Mouse (Mus musculus): Measurements from ENCODE around the gene Krt222. TPM values are rescaled to one million over a fixed set of nuclear protein-coding genes. Genes with fewer than 3 reads are reported as not detected.
A peak's percentile ranks its signal among the peaks of the same experiment; 100 is the strongest.
"Not testable (repeated sequence)": the region's sequence is repeated elsewhere in the genome, so short reads cannot be mapped to it uniquely, and the experiment has no call there.

Gene Krt222
- polyA plus RNA-seq, 1 experiment from 2014 or later = 2.4 TPM

- ATAC-seq = no peak
- Histone ChIP-seq H3K4me2 (replicated peaks) (no peak overlapping the region), H3K9me3 (no peaks in the 10 kb centered on the region), H3K27me3 (no peaks in the 10 kb centered on the region), H3K4me1 (replicated peaks) (no peaks in the 10 kb centered on the region), H3K36me3 (no peaks in the 10 kb centered on the region), H3K27ac (no peak overlapping the region), H3K4me3 (replicated peaks) (no peak overlapping the region), H3K9ac (replicated peaks) (no peak overlapping the region)
- 83% methylated on average over 4 of the region's 4 CpGs for WGBS
Observed at GRCm38 (mm10) chr11:99256213-99256612, 12.3 kb upstream of the Krt222 start.

GRCm38 (mm10) chr11:99255316-99255715 lies 11.4 kb upstream of the Krt222 start:
- H3K4me1 ChIP-seq (replicated peaks) = no peaks in the 10 kb centered on the region
- H3K27me3 ChIP-seq = no peaks in the 10 kb centered on the region
- WGBS = 95% methylated on average over 8 of the region's 8 CpGs
- H3K4me3 ChIP-seq (replicated peaks) = no peak overlapping the region
- ATAC-seq = no peak
- H3K36me3 ChIP-seq = no peaks in the 10 kb centered on the region
- H3K9me3 ChIP-seq = no peaks in the 10 kb centered on the region
- no peak overlapping the region for H3K4me2 ChIP-seq (replicated peaks)
- no peak overlapping the region for H3K9ac ChIP-seq (replicated peaks)
- H3K27ac ChIP-seq = no peak overlapping the region

GRCm38 (mm10) chr11:99253893-99254292 lies 10.0 kb upstream of the Krt222 start:
- Histone ChIP-seq H3K27ac (no peak overlapping the region), H3K4me2 (replicated peaks) (no peak overlapping the region), H3K4me3 (replicated peaks) (no peak overlapping the region), H3K9me3 (no peaks in the 10 kb centered on the region), H3K9ac (replicated peaks) (no peak overlapping the region), H3K4me1 (replicated peaks) (no peaks in the 10 kb centered on the region), H3K27me3 (no peaks in the 10 kb centered on the region), H3K36me3 (no peaks in the 10 kb centered on the region)
- 62% methylated on average over 2 of the region's 2 CpGs for WGBS
- no peak for ATAC-seq

GRCm38 (mm10) chr11:99252671-99253070 lies 8.8 kb upstream of the Krt222 start:
- Histone ChIP-seq H3K4me2 (replicated peaks) (no peak overlapping the region), H3K36me3 (no peaks in the 10 kb centered on the region), H3K9me3 (no peaks in the 10 kb centered on the region), H3K27ac (no peak overlapping the region), H3K4me3 (replicated peaks) (no peak overlapping the region), H3K4me1 (replicated peaks) (no peaks in the 10 kb centered on the region), H3K9ac (replicated peaks) (no peak overlapping the region), H3K27me3 (no peaks in the 10 kb centered on the region)
- WGBS = 64% methylated on average over 8 of the region's 8 CpGs
- no peak for ATAC-seq

- Histone ChIP-seq H3K4me3 (replicated peaks) (no peak overlapping the region), H3K4me2 (replicated peaks) (no peak overlapping the region), H3K36me3 (no peaks in the 10 kb centered on the region), H3K27me3 (no peaks in the 10 kb centered on the region), H3K27ac (no peak overlapping the region), H3K9ac (replicated peaks) (no peak overlapping the region), H3K4me1 (replicated peaks) (no peaks in the 10 kb centered on the region), H3K9me3 (no peaks in the 10 kb centered on the region)
- no peak for ATAC-seq
- 77% methylated on average over 3 of the region's 3 CpGs for WGBS
Observed at GRCm38 (mm10) chr11:99250666-99251065, 6.8 kb upstream of the Krt222 start.

GRCm38 (mm10) chr11:99250241-99250640 lies 6.4 kb upstream of the Krt222 start:
- no peak for ATAC-seq
- Histone ChIP-seq H3K27ac (no peak overlapping the region), H3K36me3 (no peaks in the 10 kb centered on the region), H3K4me3 (replicated peaks) (no peak overlapping the region), H3K9ac (replicated peaks) (no peak overlapping the region), H3K4me2 (replicated peaks) (no peak overlapping the region), H3K9me3 (no peaks in the 10 kb centered on the region), H3K27me3 (no peaks in the 10 kb centered on the region), H3K4me1 (replicated peaks) (no peaks in the 10 kb centered on the region)
- 67% methylated on average over 5 of the region's 5 CpGs for WGBS

- Histone ChIP-seq H3K36me3 (no peaks in the 10 kb centered on the region), H3K9ac (replicated peaks) (no peak overlapping the region), H3K9me3 (no peaks in the 10 kb centered on the region), H3K4me1 (replicated peaks) (0 out of 2 replicates have a peak, but pooled peaks cover 1% of the 10 kb centered on the region), H3K27me3 (no peaks in the 10 kb centered on the region), H3K4me3 (replicated peaks) (no peak overlapping the region), H3K27ac (no peak overlapping the region), H3K4me2 (replicated peaks) (no peak overlapping the region)
- ATAC-seq = no peak
- WGBS = 64% methylated on average over 4 of the region's 4 CpGs
Observed at GRCm38 (mm10) chr11:99249115-99249514, 5.2 kb upstream of the Krt222 start.

GRCm38 (mm10) chr11:99247916-99248315 lies 4.0 kb upstream of the Krt222 start:
- Histone ChIP-seq H3K4me2 (replicated peaks) (no peak overlapping the region), H3K27me3 (no peaks in the 10 kb centered on the region), H3K36me3 (no peaks in the 10 kb centered on the region), H3K27ac (no peak overlapping the region), H3K4me3 (replicated peaks) (no peak overlapping the region), H3K9me3 (no peaks in the 10 kb centered on the region), H3K9ac (replicated peaks) (no peak overlapping the region), H3K4me1 (replicated peaks) (0 out of 2 replicates have a peak, but pooled peaks cover 7% of the 10 kb centered on the region)
- 86% methylated on average over 4 of the region's 4 CpGs for WGBS
- ATAC-seq = no peak

GRCm38 (mm10) chr11:99244519-99244918 lies 634 bp upstream of the Krt222 start:
- H3K36me3 ChIP-seq; H3K4me2 ChIP-seq (replicated peaks); H3K4me1 ChIP-seq (replicated peaks); H3K9ac ChIP-seq (replicated peaks); H3K4me3 ChIP-seq (replicated peaks); H3K27me3 ChIP-seq; ATAC-seq; H3K9me3 ChIP-seq; H3K27ac ChIP-seq: not testable (repeated sequence)
- WGBS = 45% methylated on average over 3 of the region's 3 CpGs

- Histone ChIP-seq H3K4me1 (replicated peaks) (0 out of 2 replicates have a peak, but pooled peaks cover 7% of the 10 kb centered on the region), H3K4me3 (replicated peaks) (peak overlapping the region; percentile 32), H3K27ac (peak overlapping the region; percentile 54), H3K27me3 (no peaks in the 10 kb centered on the region), H3K4me2 (replicated peaks) (peak overlapping the region; percentile 53), H3K36me3 (no peaks in the 10 kb centered on the region), H3K9me3 (no peaks in the 10 kb centered on the region), H3K9ac (replicated peaks) (peak overlapping the region; percentile 50)
- whole genome bisulfite sequencing = 70% methylated on average over 3 of the region's 3 CpGs
- ATAC-seq = no peak
Observed at GRCm38 (mm10) chr11:99243200-99243819, 575 bp downstream of the Krt222 start.

- no peaks in the 10 kb centered on the region for H3K36me3 ChIP-seq
- no peak overlapping the region for H3K9ac ChIP-seq (replicated peaks)
- 0 out of 2 replicates have a peak, but pooled peaks cover 7% of the 10 kb centered on the region for H3K4me1 ChIP-seq (replicated peaks)
- WGBS = 75% methylated on average over 5 of the region's 5 CpGs
- no peaks in the 10 kb centered on the region for H3K9me3 ChIP-seq
- no peak overlapping the region for H3K27ac ChIP-seq
- H3K27me3 ChIP-seq = no peaks in the 10 kb centered on the region
- no peak overlapping the region for H3K4me2 ChIP-seq (replicated peaks)
- no peak for ATAC-seq
- H3K4me3 ChIP-seq (replicated peaks) = no peak overlapping the region
Observed at GRCm38 (mm10) chr11:99242056-99242455, 1.8 kb downstream of the Krt222 start.

- no peaks in the 10 kb centered on the region for H3K36me3 ChIP-seq
- H3K9ac ChIP-seq (replicated peaks) = no peak overlapping the region
- H3K9me3 ChIP-seq = no peaks in the 10 kb centered on the region
- H3K4me3 ChIP-seq (replicated peaks) = no peak overlapping the region
- no peak overlapping the region for H3K27ac ChIP-seq
- no peaks in the 10 kb centered on the region for H3K4me1 ChIP-seq (replicated peaks)
- ATAC-seq = no peak
- H3K4me2 ChIP-seq (replicated peaks) = no peak overlapping the region
- no peaks in the 10 kb centered on the region for H3K27me3 ChIP-seq
- WGBS = 75% methylated on average over 14 of the region's 14 CpGs
Observed at GRCm38 (mm10) chr11:99238468-99238867, 5.4 kb downstream of the Krt222 start.

Data from midbrain, embryonic 13.5 days (tissue).